Mouse (Mus musculus): ENCODE measurements at regions not wholly inside any gene's neighbourhood (a gene's known extent, or its start where the extent isn't known, plus 50 kb on each side); places are given as distances from the start of the nearest gene placed in this dataset.

DNA sequence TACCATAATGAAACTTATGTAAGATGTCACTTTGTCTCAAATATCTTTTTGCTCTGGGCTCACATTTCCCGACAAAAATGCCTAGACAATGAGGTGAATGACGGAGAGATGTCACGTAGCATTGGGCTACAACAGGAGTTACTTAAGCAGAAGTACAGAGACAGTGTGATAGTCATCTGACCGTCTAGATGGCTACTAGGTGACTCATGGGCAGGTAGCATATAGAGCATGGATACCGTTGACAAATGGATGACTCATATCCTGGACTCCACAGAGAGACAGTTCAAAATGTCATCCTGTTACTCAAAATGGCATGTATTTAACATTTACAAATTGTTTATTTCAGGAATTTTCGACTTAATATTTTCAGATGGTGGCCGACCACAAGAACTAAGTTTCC lies 138.2 kb upstream of the Cited2 start:
- Histone ChIP-seq H3K9ac (no peak overlapping the region), H3K9me3 (no peaks in the 10 kb centered on the region), H3K4me2 (replicated peaks) (no peak overlapping the region), H3K4me1 (no peaks in the 10 kb centered on the region), H3K27me3 (no peaks in the 10 kb centered on the region), H3K36me3 (no peaks in the 10 kb centered on the region), H3K27ac (no peak overlapping the region), H3K4me3 (no peak overlapping the region)
- 83% methylated on average over 7 of the region's 7 CpGs for WGBS
- ATAC-seq (ENCODE audit: insufficient number of reproducible peaks, insufficient read depth, low FRiP score, low TSS enrichment), result no peak

DNA sequence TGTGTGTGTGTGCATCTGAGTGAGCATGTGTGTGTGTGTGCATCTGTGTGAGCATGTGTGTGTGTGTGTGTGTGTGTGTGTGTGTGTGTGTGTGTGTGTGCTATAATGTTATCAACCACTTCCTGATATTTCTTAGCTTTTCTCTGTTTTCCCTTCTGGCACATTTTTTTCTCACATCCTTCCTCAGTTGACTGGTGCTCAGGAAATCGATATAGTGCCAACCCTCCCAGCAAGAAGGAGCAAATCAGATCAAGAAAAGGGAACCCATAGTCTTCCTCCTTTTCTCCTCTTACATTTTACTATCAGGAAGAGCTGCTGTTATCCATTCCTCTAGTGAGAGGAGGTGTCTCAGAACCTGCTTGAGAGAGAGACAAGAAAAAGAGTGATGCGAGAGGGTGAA lies 136.1 kb upstream of the Cited2 start:
- WGBS, result 91% methylated on average over 2 of the region's 2 CpGs
- H3K27me3 ChIP-seq, result no peaks in the 10 kb centered on the region
- H3K36me3 ChIP-seq, result no peaks in the 10 kb centered on the region
- H3K4me2 ChIP-seq (replicated peaks), result no peak overlapping the region
- H3K4me3 ChIP-seq, result no peak overlapping the region
- no peak overlapping the region for H3K9ac ChIP-seq
- H3K27ac ChIP-seq, result no peak overlapping the region
- no peaks in the 10 kb centered on the region for H3K4me1 ChIP-seq
- H3K9me3 ChIP-seq, result no peaks in the 10 kb centered on the region
- no peak for ATAC-seq (ENCODE audit: insufficient number of reproducible peaks, insufficient read depth, low FRiP score, low TSS enrichment)

DNA sequence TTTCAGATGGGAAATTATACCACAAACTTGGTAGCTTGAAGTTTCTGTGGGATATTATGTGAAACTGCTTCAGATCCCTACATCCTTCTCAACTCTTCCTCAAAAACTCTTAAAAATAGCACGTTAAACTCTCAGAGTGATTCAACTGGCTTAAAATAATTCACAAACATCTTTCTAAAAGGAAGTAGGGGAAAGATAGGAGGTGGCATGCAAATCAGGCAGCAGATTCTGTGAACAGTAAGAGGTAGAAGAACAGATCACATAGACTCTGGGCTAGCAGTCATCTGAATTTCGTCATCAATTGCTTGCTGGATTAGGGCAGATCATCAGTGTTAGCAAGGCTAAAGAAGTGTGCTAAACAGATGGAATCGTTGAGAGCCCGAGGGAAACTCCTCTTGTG lies 133.9 kb upstream of the Cited2 start:
- Histone ChIP-seq H3K9ac (no peak overlapping the region), H3K4me1 (no peaks in the 10 kb centered on the region), H3K4me3 (no peak overlapping the region), H3K27me3 (no peaks in the 10 kb centered on the region), H3K4me2 (replicated peaks) (no peak overlapping the region), H3K9me3 (no peaks in the 10 kb centered on the region), H3K36me3 (no peaks in the 10 kb centered on the region), H3K27ac (no peak overlapping the region)
- no peak for ATAC-seq (ENCODE audit: insufficient number of reproducible peaks, insufficient read depth, low FRiP score, low TSS enrichment)
- WGBS, result 78% methylated on average over 4 of the region's 4 CpGs

DNA sequence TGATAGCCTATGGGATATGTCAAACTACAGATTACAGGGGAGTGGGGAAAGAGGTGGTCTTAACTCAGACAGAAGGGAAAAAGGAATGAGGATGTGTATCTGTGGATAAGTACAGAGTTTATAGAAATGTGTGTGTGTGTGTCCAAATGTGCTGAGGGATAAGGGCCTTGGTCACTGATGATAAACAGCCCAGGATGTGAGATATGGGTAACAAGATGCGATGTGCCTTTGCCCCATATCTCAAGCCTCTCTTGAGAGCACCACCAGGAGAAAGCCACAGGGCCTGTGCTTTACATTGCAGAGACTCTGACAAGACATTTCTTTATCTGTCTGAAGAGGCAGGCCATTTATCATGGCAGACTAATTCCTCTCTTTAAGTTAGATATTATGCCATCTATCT lies 132.8 kb upstream of the Cited2 start:
- H3K27me3 ChIP-seq, result no peaks in the 10 kb centered on the region
- no peak overlapping the region for H3K4me2 ChIP-seq (replicated peaks)
- no peaks in the 10 kb centered on the region for H3K36me3 ChIP-seq
- H3K4me1 ChIP-seq, result no peaks in the 10 kb centered on the region
- WGBS, result 95% methylated on average over 1 of the region's 1 CpGs
- H3K9me3 ChIP-seq, result no peaks in the 10 kb centered on the region
- H3K9ac ChIP-seq, result no peak overlapping the region
- H3K4me3 ChIP-seq, result no peak overlapping the region
- no peak for ATAC-seq (ENCODE audit: insufficient number of reproducible peaks, insufficient read depth, low FRiP score, low TSS enrichment)
- H3K27ac ChIP-seq, result no peak overlapping the region

DNA sequence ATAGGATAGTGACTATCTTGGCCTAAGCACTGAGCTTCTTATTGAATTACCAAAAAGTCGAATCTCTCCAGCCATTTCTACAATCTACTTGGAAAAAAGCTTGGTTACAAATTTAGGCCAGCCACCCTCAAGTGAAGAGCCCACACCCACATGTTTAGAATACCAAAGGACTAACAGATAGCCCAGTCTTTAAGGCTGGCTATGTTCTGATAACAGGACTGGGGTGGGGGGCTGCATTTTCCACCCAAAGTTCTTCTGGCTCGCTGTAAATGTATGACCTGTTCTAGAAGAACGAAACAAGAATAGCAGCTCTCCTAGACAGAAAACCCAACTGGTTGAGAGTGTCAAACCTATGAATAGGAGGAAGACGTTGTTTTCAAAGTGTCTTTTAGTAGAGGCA lies 130.6 kb upstream of the Cited2 start:
- H3K4me1 ChIP-seq, result no peaks in the 10 kb centered on the region
- no peak for ATAC-seq (ENCODE audit: insufficient number of reproducible peaks, insufficient read depth, low FRiP score, low TSS enrichment)
- no peak overlapping the region for H3K4me2 ChIP-seq (replicated peaks)
- no peaks in the 10 kb centered on the region for H3K9me3 ChIP-seq
- H3K36me3 ChIP-seq, result no peaks in the 10 kb centered on the region
- 91% methylated on average over 4 of the region's 4 CpGs for WGBS
- H3K4me3 ChIP-seq, result no peak overlapping the region
- no peak overlapping the region for H3K27ac ChIP-seq
- H3K27me3 ChIP-seq, result no peaks in the 10 kb centered on the region
- H3K9ac ChIP-seq, result no peak overlapping the region

DNA sequence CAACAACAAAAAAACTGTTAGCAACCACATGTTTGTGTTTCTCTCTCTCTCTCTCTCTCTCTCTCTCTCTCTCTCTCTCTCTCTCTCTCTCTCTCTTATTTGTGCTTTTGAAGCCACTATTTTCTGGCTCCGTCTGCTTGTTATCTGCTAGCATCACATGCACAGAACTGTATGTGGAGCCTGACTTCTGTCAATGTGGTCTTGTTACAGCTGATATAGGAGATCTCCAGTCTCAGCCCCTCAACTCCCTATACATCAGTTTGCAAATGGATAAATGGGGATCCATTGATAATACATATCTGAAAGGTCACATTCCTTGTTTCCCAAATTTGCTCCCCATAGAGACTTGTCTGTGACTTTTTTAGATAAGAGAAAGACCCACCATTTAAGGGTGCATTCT lies 126.9 kb upstream of the Cited2 start:
- Histone ChIP-seq H3K4me3 (no peak overlapping the region), H3K4me1 (no peaks in the 10 kb centered on the region), H3K27ac (no peak overlapping the region), H3K27me3 (no peaks in the 10 kb centered on the region), H3K9me3 (no peaks in the 10 kb centered on the region), H3K4me2 (replicated peaks) (no peak overlapping the region), H3K9ac (no peak overlapping the region), H3K36me3 (no peaks in the 10 kb centered on the region)
- no peak for ATAC-seq (ENCODE audit: insufficient number of reproducible peaks, insufficient read depth, low FRiP score, low TSS enrichment)
- 70% methylated on average over 1 of the region's 1 CpGs for WGBS

DNA sequence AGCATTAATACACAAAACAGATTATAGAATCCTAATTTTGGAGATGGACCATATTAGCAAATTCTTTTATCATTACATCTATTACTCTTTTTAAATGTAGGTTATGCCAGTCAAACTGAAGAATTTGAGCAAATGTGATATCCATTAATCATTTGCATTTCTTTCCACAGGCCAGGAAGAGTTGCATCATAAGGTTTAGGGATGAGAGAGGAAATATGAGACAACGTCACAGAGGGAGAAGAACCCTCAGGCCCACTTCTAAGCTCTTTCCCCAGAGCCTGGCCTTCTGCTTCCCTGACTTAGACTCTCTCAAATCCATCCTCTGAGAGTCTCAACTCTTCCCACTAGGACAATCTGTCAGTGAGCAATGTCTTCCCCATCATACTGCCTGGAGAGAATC lies 126.3 kb upstream of the Cited2 start:
- 39% methylated on average over 1 of the region's 1 CpGs for WGBS
- no peak overlapping the region for H3K9ac ChIP-seq
- H3K36me3 ChIP-seq, result no peaks in the 10 kb centered on the region

DNA sequence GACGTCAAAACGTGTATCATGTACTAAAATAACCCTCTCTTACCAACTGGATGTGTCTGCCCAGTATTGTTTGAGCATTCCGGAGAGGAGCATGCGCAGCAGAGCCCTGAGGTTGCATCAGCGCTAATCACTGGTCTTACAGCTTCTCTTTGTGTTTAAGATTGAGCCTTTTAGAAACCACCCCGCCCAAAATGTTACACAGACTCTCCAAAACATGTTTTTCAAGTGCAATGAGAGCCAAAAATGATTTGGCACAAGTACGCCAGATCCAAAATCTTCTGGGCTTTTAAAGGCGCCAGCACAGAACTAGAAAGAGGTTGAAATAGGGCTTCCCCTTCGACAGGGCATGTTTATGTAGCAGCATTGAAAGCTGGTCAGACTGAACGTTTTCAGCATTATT lies 123.8 kb upstream of the Cited2 start:
- 84% methylated on average over 10 of the region's 10 CpGs for WGBS
- H3K4me2 ChIP-seq (replicated peaks), result no peak overlapping the region
- no peaks in the 10 kb centered on the region for H3K27me3 ChIP-seq
- H3K36me3 ChIP-seq, result no peaks in the 10 kb centered on the region
- H3K4me3 ChIP-seq, result no peak overlapping the region
- no peak overlapping the region for H3K9ac ChIP-seq
- no peaks in the 10 kb centered on the region for H3K9me3 ChIP-seq
- ATAC-seq (ENCODE audit: insufficient number of reproducible peaks, insufficient read depth, low FRiP score, low TSS enrichment), result no peak
- H3K27ac ChIP-seq, result no peak overlapping the region
- H3K4me1 ChIP-seq, result no peaks in the 10 kb centered on the region

More for the DNA sequence above, 126.3 kb upstream of the Cited2 start:
- H3K4me1 ChIP-seq, result no peaks in the 10 kb centered on the region
- no peaks in the 10 kb centered on the region for H3K27me3 ChIP-seq
- no peak overlapping the region for H3K4me3 ChIP-seq
- no peak overlapping the region for H3K27ac ChIP-seq
- H3K9me3 ChIP-seq, result no peaks in the 10 kb centered on the region
- H3K4me2 ChIP-seq (replicated peaks), result no peak overlapping the region
- no peak for ATAC-seq (ENCODE audit: insufficient number of reproducible peaks, insufficient read depth, low FRiP score, low TSS enrichment)

DNA sequence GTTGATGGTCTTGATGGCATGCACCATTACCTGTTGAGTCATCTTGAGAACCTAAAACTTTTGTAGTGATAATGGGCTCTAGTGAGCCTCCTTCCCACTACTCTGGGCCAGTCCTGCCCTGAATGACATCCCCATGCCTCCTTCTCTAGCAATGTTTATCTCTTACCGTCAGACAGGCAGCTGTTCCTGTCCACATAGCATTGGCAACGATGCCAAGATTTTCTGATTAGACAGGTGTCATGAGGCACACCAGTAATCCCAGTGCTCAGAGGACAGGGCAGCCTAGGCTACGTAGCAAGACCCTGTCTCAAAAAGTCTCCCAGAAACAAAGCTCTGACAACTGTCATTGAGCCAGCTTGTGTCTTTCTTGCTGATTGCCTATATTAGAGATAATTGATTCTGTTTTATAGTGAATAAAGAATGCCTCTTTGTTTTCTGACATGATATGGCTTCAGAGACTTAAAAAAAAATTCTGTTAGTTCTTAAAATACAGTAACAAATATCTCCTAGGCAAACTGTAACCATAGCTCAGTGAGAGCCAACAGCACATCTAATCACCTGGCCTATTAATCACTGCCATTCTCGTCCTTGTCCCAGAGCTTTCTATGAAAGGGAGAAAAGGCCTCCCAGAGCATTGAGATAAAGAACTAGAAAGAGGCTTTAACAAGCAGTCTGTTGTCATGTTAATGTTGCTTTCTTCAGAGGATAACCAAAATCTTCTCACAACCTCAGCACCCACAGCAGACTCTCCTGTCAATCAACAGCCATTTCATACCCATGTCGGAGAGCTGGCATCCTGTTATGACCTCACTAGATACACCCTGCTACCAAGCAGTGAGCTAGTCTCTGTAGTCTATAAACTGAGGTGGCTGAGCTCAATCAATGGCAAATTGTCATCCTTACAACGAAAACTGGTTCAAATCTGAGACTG lies 122.9 kb upstream of the Cited2 start:
- Histone ChIP-seq H3K4me3 (no peak overlapping the region), H3K36me3 (no peaks in the 10 kb centered on the region), H3K4me1 (no peaks in the 10 kb centered on the region), H3K9ac (no peak overlapping the region), H3K27ac (no peak overlapping the region), H3K27me3 (no peaks in the 10 kb centered on the region), H3K4me2 (replicated peaks) (no peak overlapping the region), H3K9me3 (no peaks in the 10 kb centered on the region)
- 63% methylated on average over 6 of the region's 6 CpGs for WGBS
- ATAC-seq (ENCODE audit: insufficient number of reproducible peaks, insufficient read depth, low FRiP score, low TSS enrichment), result no peak

DNA sequence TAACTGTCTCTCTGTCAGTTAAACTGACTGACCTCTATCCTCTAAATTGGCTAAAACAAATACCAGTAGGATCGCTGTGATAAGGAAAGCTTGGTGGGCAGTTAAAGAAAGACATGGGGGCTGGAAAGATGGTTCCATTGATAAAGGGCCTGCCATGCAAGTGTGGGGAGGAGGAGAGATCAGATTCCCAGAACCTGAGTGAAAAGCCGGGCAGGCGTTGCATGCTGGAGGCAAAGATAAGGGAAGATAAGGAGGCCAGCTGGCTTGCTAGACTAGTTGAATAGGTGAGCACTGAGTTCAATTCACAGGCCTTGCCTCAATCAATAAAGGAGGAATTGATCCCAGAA lies 122.3 kb upstream of the Cited2 start:
- Histone ChIP-seq H3K9me3 (no peaks in the 10 kb centered on the region), H3K27me3 (no peaks in the 10 kb centered on the region), H3K36me3 (no peaks in the 10 kb centered on the region), H3K4me3 (no peak overlapping the region), H3K9ac (no peak overlapping the region), H3K4me1 (no peaks in the 10 kb centered on the region), H3K4me2 (replicated peaks) (no peak overlapping the region), H3K27ac (no peak overlapping the region)
- WGBS, result 48% methylated on average over 3 of the region's 3 CpGs
- ATAC-seq (ENCODE audit: insufficient number of reproducible peaks, insufficient read depth, low FRiP score, low TSS enrichment), result no peak

DNA sequence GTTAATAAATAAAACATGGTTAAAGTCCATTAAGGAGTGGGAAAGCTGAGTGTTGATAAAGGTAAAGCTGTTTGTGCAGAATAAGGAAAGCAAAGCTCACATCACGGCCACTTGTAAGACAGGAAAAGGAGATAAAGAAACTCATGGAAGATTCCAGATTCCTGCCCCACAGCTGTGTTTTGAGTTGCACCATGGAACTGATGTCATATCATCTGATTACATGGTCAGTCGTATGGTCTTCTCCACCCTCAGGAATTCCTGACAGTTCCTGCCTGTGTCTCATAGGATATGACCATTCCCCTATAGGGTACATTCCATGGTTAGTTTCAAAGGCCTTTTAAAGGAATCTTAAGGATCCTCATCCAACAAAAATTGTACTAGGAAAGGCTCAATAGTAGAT lies 120.6 kb upstream of the Cited2 start:
- no peak overlapping the region for H3K27ac ChIP-seq
- no peak overlapping the region for H3K4me3 ChIP-seq
- no peaks in the 10 kb centered on the region for H3K27me3 ChIP-seq
- ATAC-seq (ENCODE audit: insufficient number of reproducible peaks, insufficient read depth, low FRiP score, low TSS enrichment), result no peak
- no peaks in the 10 kb centered on the region for H3K4me1 ChIP-seq
- no peaks in the 10 kb centered on the region for H3K36me3 ChIP-seq
- H3K4me2 ChIP-seq (replicated peaks), result no peak overlapping the region
- 56% methylated on average over 2 of the region's 2 CpGs for WGBS
- H3K9me3 ChIP-seq, result no peaks in the 10 kb centered on the region
- H3K9ac ChIP-seq, result no peak overlapping the region

DNA sequence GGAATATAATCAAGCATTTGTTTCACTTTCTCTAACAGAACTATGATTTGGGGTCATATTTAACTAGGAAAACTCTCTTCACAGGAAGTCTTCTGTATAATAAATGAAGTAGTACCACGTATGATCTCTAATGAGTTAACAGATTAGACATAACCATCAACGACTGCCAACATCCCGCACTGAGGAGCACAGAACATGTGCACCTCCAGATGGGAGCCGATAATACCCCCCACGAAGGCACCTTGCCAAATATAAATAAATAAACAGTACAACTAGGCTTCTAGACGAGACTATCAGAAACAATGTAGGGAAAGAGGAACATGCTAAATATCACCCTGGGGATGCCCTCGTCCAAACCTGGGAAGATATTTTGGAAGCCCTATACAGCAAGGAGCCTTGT lies 114.8 kb upstream of the Cited2 start:
- no peaks in the 10 kb centered on the region for H3K27me3 ChIP-seq
- no peak overlapping the region for H3K4me2 ChIP-seq (replicated peaks)
- H3K4me1 ChIP-seq, result no peaks in the 10 kb centered on the region
- H3K36me3 ChIP-seq, result no peaks in the 10 kb centered on the region
- H3K4me3 ChIP-seq, result no peak overlapping the region
- ATAC-seq (ENCODE audit: insufficient number of reproducible peaks, insufficient read depth, low FRiP score, low TSS enrichment), result no peak
- H3K9ac ChIP-seq, result no peak overlapping the region
- no peak overlapping the region for H3K27ac ChIP-seq
- H3K9me3 ChIP-seq, result no peaks in the 10 kb centered on the region
- 71% methylated on average over 7 of the region's 7 CpGs for WGBS
